Mouse (Mus musculus): ENCODE data around the gene Noct. TPM values are rescaled to one million over a fixed set of nuclear protein-coding genes. Genes with fewer than 3 reads are reported as not detected.

Noct gene
- polyA plus RNA-seq, 1 experiment from 2014 or later, result 6.3 TPM

GRCm38 (mm10) chr3:51249866-51250265 lies 25.6 kb downstream of the Noct start:
- no peak overlapping the region for H3K4me3 ChIP-seq (replicated peaks; ENCODE audit: low read length)
- no peaks in the 10 kb centered on the region for H3K27me3 ChIP-seq (ENCODE audit: control insufficient read depth, insufficient read depth, low read length)
- peaks cover 16% of the 10 kb centered on the region for H3K36me3 ChIP-seq (ENCODE audit: control insufficient read depth, insufficient read depth, low read length)
- no peak overlapping the region for H3K9ac ChIP-seq (ENCODE audit: low read length)
- no peaks in the 10 kb centered on the region for H3K9me3 ChIP-seq (replicated peaks; ENCODE audit: control insufficient read depth, low read length)
- peaks cover 4% of the 10 kb centered on the region; the same call in 1 of the 2 replicates for H3K4me1 ChIP-seq (ENCODE audit: control insufficient read depth, insufficient read depth, low read length)
- H3K4me2 ChIP-seq (ENCODE audit: low read depth, low read length), result no peak overlapping the region
- no peak overlapping the region for H3K27ac ChIP-seq (ENCODE audit: low read length)
- WGBS, result 91% methylated on average over 13 of the region's 13 CpGs
- ATAC-seq (ENCODE audit: insufficient read depth, low FRiP score), result no peak

DNA sequence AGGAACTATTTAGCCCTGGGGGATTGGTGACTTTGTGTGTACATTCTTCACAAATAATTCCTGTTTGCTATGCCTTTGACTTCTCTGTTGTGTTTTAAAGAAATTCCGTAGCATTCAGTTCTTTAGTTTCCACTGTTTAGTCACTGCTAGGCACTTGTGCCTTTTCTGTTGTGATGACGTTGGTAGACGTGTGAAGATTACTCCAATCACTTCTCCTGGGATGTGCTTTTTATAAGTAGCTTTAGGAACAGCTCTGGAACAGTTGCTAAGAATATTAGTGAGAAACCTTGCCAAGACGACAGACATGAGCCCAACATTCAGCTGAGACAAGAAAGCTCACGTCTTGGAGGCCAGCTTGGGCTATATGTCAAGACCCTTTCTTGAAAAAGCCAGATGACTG lies 26.8 kb downstream of the Noct start:
- Histone ChIP-seq H3K9me3 (replicated peaks; ENCODE audit: control insufficient read depth, low read length) (no peaks in the 10 kb centered on the region), H3K27me3 (ENCODE audit: control insufficient read depth, insufficient read depth, low read length) (no peaks in the 10 kb centered on the region), H3K4me3 (replicated peaks; ENCODE audit: low read length) (no peak overlapping the region), H3K4me2 (ENCODE audit: low read depth, low read length) (no peak overlapping the region), H3K4me1 (ENCODE audit: control insufficient read depth, insufficient read depth, low read length) (peaks cover 4% of the 10 kb centered on the region; the same call in 1 of the 2 replicates), H3K27ac (ENCODE audit: low read length) (no peak overlapping the region), H3K36me3 (ENCODE audit: control insufficient read depth, insufficient read depth, low read length) (peaks cover 22% of the 10 kb centered on the region), H3K9ac (ENCODE audit: low read length) (no peak overlapping the region)
- 71% methylated on average over 5 of the region's 5 CpGs for WGBS
- ATAC-seq (ENCODE audit: insufficient read depth, low FRiP score), result no peak

- WGBS, result 95% methylated on average over 1 of the region's 1 CpGs
- ATAC-seq (ENCODE audit: insufficient read depth, low FRiP score), result no peak
- Histone ChIP-seq H3K27me3 (ENCODE audit: control insufficient read depth, insufficient read depth, low read length) (no peaks in the 10 kb centered on the region), H3K4me3 (replicated peaks; ENCODE audit: low read length) (no peak overlapping the region), H3K9me3 (replicated peaks; ENCODE audit: control insufficient read depth, low read length) (no peaks in the 10 kb centered on the region), H3K9ac (ENCODE audit: low read length) (no peak overlapping the region), H3K4me2 (ENCODE audit: low read depth, low read length) (no peak overlapping the region), H3K4me1 (ENCODE audit: control insufficient read depth, insufficient read depth, low read length) (peaks cover 4% of the 10 kb centered on the region; the same call in 1 of the 2 replicates), H3K36me3 (ENCODE audit: control insufficient read depth, insufficient read depth, low read length) (peaks cover 31% of the 10 kb centered on the region), H3K27ac (ENCODE audit: low read length) (no peak overlapping the region)
Measured at GRCm38 (mm10) chr3:51252223-51252622, 28.0 kb downstream of the Noct start.

- Histone ChIP-seq H3K4me3 (replicated peaks; ENCODE audit: low read length) (no peak overlapping the region), H3K4me1 (ENCODE audit: control insufficient read depth, insufficient read depth, low read length) (no peaks in the 10 kb centered on the region), H3K4me2 (ENCODE audit: low read depth, low read length) (no peak overlapping the region), H3K27me3 (ENCODE audit: control insufficient read depth, insufficient read depth, low read length) (no peaks in the 10 kb centered on the region), H3K9ac (ENCODE audit: low read length) (no peak overlapping the region), H3K9me3 (replicated peaks; ENCODE audit: control insufficient read depth, low read length) (no peaks in the 10 kb centered on the region), H3K36me3 (ENCODE audit: control insufficient read depth, insufficient read depth, low read length) (peaks cover 37% of the 10 kb centered on the region), H3K27ac (ENCODE audit: low read length) (no peak overlapping the region)
- no peak for ATAC-seq (ENCODE audit: insufficient read depth, low FRiP score)
- WGBS, result 87% methylated on average over 12 of the region's 12 CpGs
Measured at GRCm38 (mm10) chr3:51252689-51253402, 28.6 kb downstream of the Noct start.

GRCm38 (mm10) chr3:51254784-51255183 lies 30.5 kb downstream of the Noct start:
- H3K9ac ChIP-seq (ENCODE audit: low read length), result no peak overlapping the region
- H3K4me2 ChIP-seq (ENCODE audit: low read depth, low read length), result no peak overlapping the region
- H3K27ac ChIP-seq (ENCODE audit: low read length), result no peak overlapping the region
- ATAC-seq (ENCODE audit: insufficient read depth, low FRiP score), result no peak
- H3K9me3 ChIP-seq (replicated peaks; ENCODE audit: control insufficient read depth, low read length), result no peaks in the 10 kb centered on the region
- WGBS, result 84% methylated on average over 7 of the region's 7 CpGs
- no peak overlapping the region for H3K4me3 ChIP-seq (replicated peaks; ENCODE audit: low read length)
- H3K36me3 ChIP-seq (ENCODE audit: control insufficient read depth, insufficient read depth, low read length), result peaks cover 37% of the 10 kb centered on the region
- no peaks in the 10 kb centered on the region for H3K4me1 ChIP-seq (ENCODE audit: control insufficient read depth, insufficient read depth, low read length)
- no peaks in the 10 kb centered on the region for H3K27me3 ChIP-seq (ENCODE audit: control insufficient read depth, insufficient read depth, low read length)

GRCm38 (mm10) chr3:51256450-51256849 lies 32.2 kb downstream of the Noct start:
- H3K4me3 ChIP-seq (replicated peaks; ENCODE audit: low read length), result no peak overlapping the region
- H3K9ac ChIP-seq (ENCODE audit: low read length), result no peak overlapping the region
- ATAC-seq (ENCODE audit: insufficient read depth, low FRiP score), result no peak
- no peak overlapping the region for H3K4me2 ChIP-seq (ENCODE audit: low read depth, low read length)
- no peaks in the 10 kb centered on the region for H3K4me1 ChIP-seq (ENCODE audit: control insufficient read depth, insufficient read depth, low read length)
- H3K9me3 ChIP-seq (replicated peaks; ENCODE audit: control insufficient read depth, low read length), result no peaks in the 10 kb centered on the region
- peaks cover 39% of the 10 kb centered on the region for H3K36me3 ChIP-seq (ENCODE audit: control insufficient read depth, insufficient read depth, low read length)
- H3K27me3 ChIP-seq (ENCODE audit: control insufficient read depth, insufficient read depth, low read length), result no peaks in the 10 kb centered on the region
- WGBS, result 84% methylated on average over 12 of the region's 12 CpGs
- H3K27ac ChIP-seq (ENCODE audit: low read length), result no peak overlapping the region

GRCm38 (mm10) chr3:51258070-51258469 lies 33.8 kb downstream of the Noct start:
- Histone ChIP-seq H3K4me3 (replicated peaks; ENCODE audit: low read length) (no peak overlapping the region), H3K27me3 (ENCODE audit: control insufficient read depth, insufficient read depth, low read length) (no peaks in the 10 kb centered on the region), H3K36me3 (ENCODE audit: control insufficient read depth, insufficient read depth, low read length) (peaks cover 35% of the 10 kb centered on the region), H3K9me3 (replicated peaks; ENCODE audit: control insufficient read depth, low read length) (no peaks in the 10 kb centered on the region), H3K27ac (ENCODE audit: low read length) (no peak overlapping the region), H3K9ac (ENCODE audit: low read length) (no peak overlapping the region), H3K4me2 (ENCODE audit: low read depth, low read length) (no peak overlapping the region), H3K4me1 (ENCODE audit: control insufficient read depth, insufficient read depth, low read length) (no peaks in the 10 kb centered on the region)
- 94% methylated on average over 5 of the region's 5 CpGs for WGBS
- ATAC-seq (ENCODE audit: insufficient read depth, low FRiP score), result no peak

DNA sequence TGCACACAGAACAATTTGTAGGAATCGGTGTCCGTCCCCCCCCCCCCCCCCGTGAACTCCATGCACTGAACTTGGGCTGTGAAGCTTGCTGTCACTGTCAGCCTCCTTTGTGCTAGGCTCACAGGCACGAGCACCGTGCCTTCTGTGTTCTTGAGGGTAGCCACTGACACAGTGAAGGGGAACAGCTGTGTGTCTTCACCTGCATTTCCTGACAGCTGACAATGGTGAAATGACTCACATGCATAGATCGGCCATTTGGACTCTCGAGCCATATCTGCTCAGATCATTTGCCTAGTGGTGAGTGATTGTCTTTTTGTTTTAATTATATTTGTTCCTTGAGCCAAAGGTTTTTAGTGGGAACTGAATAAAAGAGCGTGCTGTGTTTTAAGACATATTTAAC lies 38.7 kb downstream of the Noct start:
- no peak overlapping the region for H3K27ac ChIP-seq (ENCODE audit: low read length)
- no peak overlapping the region for H3K4me2 ChIP-seq (ENCODE audit: low read depth, low read length)
- ATAC-seq (ENCODE audit: insufficient read depth, low FRiP score), result no peak
- H3K4me3 ChIP-seq (replicated peaks; ENCODE audit: low read length), result no peak overlapping the region
- no peaks in the 10 kb centered on the region for H3K27me3 ChIP-seq (ENCODE audit: control insufficient read depth, insufficient read depth, low read length)
- H3K36me3 ChIP-seq (ENCODE audit: control insufficient read depth, insufficient read depth, low read length), result peaks cover 14% of the 10 kb centered on the region
- H3K9ac ChIP-seq (ENCODE audit: low read length), result no peak overlapping the region
- no peaks in the 10 kb centered on the region for H3K9me3 ChIP-seq (replicated peaks; ENCODE audit: control insufficient read depth, low read length)
- no peaks in the 10 kb centered on the region for H3K4me1 ChIP-seq (ENCODE audit: control insufficient read depth, insufficient read depth, low read length)
- 56% methylated on average over 8 of the region's 8 CpGs for WGBS

DNA sequence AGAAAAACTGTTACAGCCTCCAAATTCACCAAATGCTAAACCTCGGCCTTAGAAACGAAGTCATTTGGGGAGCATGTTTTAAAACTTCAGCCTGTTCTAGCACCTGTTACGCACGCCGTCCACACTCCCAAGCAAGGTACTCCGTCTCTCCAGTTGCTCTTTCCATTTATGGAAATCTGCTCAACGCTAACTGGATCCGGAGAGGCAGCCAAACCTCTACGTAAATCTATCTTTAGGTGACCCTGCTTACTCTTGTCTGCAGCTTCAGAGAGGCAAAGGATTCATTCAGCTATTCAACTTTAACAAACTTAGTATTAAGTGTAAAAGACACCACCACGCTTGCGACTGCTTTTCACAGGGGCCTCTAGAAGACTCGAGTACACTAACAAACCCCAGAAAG lies 44.2 kb downstream of the Noct start:
- WGBS, result 63% methylated on average over 12 of the region's 12 CpGs
- peak overlapping the region; percentile 23 for H3K9ac ChIP-seq (ENCODE audit: low read length)
- H3K4me2 ChIP-seq (ENCODE audit: low read depth, low read length), result peak overlapping the region; percentile 12; the same call in 1 of the 2 replicates
- peaks cover 3% of the 10 kb centered on the region for H3K36me3 ChIP-seq (ENCODE audit: control insufficient read depth, insufficient read depth, low read length)
- no peaks in the 10 kb centered on the region for H3K9me3 ChIP-seq (replicated peaks; ENCODE audit: control insufficient read depth, low read length)
- H3K4me1 ChIP-seq (ENCODE audit: control insufficient read depth, insufficient read depth, low read length), result peaks cover 9% of the 10 kb centered on the region; the same call in 1 of the 2 replicates
- H3K27ac ChIP-seq (ENCODE audit: low read length), result peak overlapping the region; percentile 75
- H3K4me3 ChIP-seq (replicated peaks; ENCODE audit: low read length), result no peak overlapping the region
- no peaks in the 10 kb centered on the region for H3K27me3 ChIP-seq (ENCODE audit: control insufficient read depth, insufficient read depth, low read length)
- ATAC-seq (ENCODE audit: insufficient read depth, low FRiP score), result peak; percentile 47; the same call in 1 of the 2 replicates
